Mouse (Mus musculus): ENCODE measurements around the gene Chrm2. TPM values are rescaled to one million over a fixed set of nuclear protein-coding genes. Genes with fewer than 3 reads are reported as not detected.

The Chrm2 gene
- polyA plus RNA-seq, 1 experiment from 2014 or later = 0.09 TPM

MicroRNAs within 50 kb of the gene (microRNA counts, 519-probe panel; counts per million panel counts)
- 684 counts per million, percentile 72 among the panel's probes with 10 or more counts for microRNA mmu-miR-490

Small RNA genes within 50 kb of the gene (microRNA-seq; reads per million reads assigned to microRNA genes)
- gene Mir490 = 1.2 reads per million
